In genomic region chr1:92978645-92979044, GRCm38 (mm10) we compare ENCODE assay signal across 19 mouse cellular contexts. TPM values are rescaled to one million over a fixed set of nuclear protein-coding genes. Genes with fewer than 3 reads are reported as not detected.
DNase-seq lines count a peak whose midpoint lies in the region; ATAC-seq lines count a peak whose summit lies in the region.
"Had no signal": no experiment of that assay in that cellular context is flagged by ENCODE, and none has a peak within 500 bp of the region (broad histone marks: within the 10 kb centered on the region; RNA-seq: fewer than 3 reads in every experiment).

No protein-coding gene starts in this region.

- H3K27ac ChIP-seq in heart, embryonic 11.5 days (ENCODE audit: low read depth, low read length), result no peak overlapping the region
- H3K27ac ChIP-seq in stomach, embryonic 16.5 days (ENCODE audit: low read length), result no peak overlapping the region; the same call in 1 of the 2 replicates
- H3K27ac ChIP-seq: liver, embryonic 13.5 days; neural tube, embryonic 15.5 days; stomach, embryonic 15.5 days had no signal

- ATAC-seq in heart, embryonic 11.5 days (replicated peaks; ENCODE audit: insufficient number of reproducible peaks, low FRiP score, low TSS enrichment), result no peak
- ATAC-seq in stomach, embryonic 16.5 days (ENCODE audit: insufficient read depth, low FRiP score), result no peak

- H3K9ac ChIP-seq in heart, embryonic 11.5 days (ENCODE audit: low read depth, low read length), result no peak overlapping the region
- peak overlapping the region; percentile 23 for H3K9ac ChIP-seq in stomach, embryonic 16.5 days (ENCODE audit: low read length)
- H3K9ac ChIP-seq: liver, embryonic 13.5 days; neural tube, embryonic 15.5 days; stomach, embryonic 15.5 days had no signal

- no peaks in the 10 kb centered on the region for H3K9me3 ChIP-seq in heart, embryonic 11.5 days (replicated peaks; ENCODE audit: control insufficient read depth, low read length)
- H3K9me3 ChIP-seq in stomach, embryonic 16.5 days (replicated peaks; ENCODE audit: control insufficient read depth, low read length), result no peaks in the 10 kb centered on the region
- H3K9me3 ChIP-seq: liver, embryonic 13.5 days; neural tube, embryonic 15.5 days; stomach, embryonic 15.5 days had no signal

- H3K27me3 ChIP-seq in heart, embryonic 11.5 days (ENCODE audit: control insufficient read depth, insufficient read depth, low read length), result peaks cover 3% of the 10 kb centered on the region; the same call in 1 of the 2 replicates
- no peaks in the 10 kb centered on the region for H3K27me3 ChIP-seq in stomach, embryonic 16.5 days (ENCODE audit: control insufficient read depth, insufficient read depth, low read length)
- H3K27me3 ChIP-seq: liver, embryonic 13.5 days; neural tube, embryonic 15.5 days; stomach, embryonic 15.5 days had no signal

- H3K4me1 ChIP-seq in heart, embryonic 11.5 days (ENCODE audit: control insufficient read depth, insufficient read depth, low read length), result peaks cover 27% of the 10 kb centered on the region
- H3K4me1 ChIP-seq in stomach, embryonic 16.5 days (ENCODE audit: control insufficient read depth, insufficient read depth, low read length), result peaks cover 23% of the 10 kb centered on the region
- H3K4me1 ChIP-seq: liver, embryonic 13.5 days; neural tube, embryonic 15.5 days had no signal

- DNase-seq in heart, postnatal 4 days, result no peak
- peak; percentile 55 for DNase-seq in lung, postnatal 36 days
- no peak for DNase-seq in lung, postnatal 10 days
- DNase-seq in NIH3T3 (ENCODE audit: low read depth), result peak; percentile 46
- no peak for DNase-seq in embryo, embryonic 11 days
- no peak for DNase-seq in right cerebral cortex, postnatal 4 days
- DNase-seq: adrenal gland, postnatal 25 days; cerebellum, adult 9-11 months; liver, embryonic 13.5 days; thymus, postnatal 36 days had no signal

- H3K36me3 ChIP-seq in heart, embryonic 11.5 days (ENCODE audit: control insufficient read depth, insufficient read depth, low read length), result no peaks in the 10 kb centered on the region
- H3K36me3 ChIP-seq in stomach, embryonic 16.5 days (ENCODE audit: control insufficient read depth, insufficient read depth, low read length), result no peaks in the 10 kb centered on the region
- H3K36me3 ChIP-seq: liver, embryonic 13.5 days; neural tube, embryonic 15.5 days; stomach, embryonic 15.5 days had no signal

- peak overlapping the region; percentile 39 for H3K4me2 ChIP-seq in heart, embryonic 11.5 days
- H3K4me2 ChIP-seq in stomach, embryonic 16.5 days (ENCODE audit: low read depth, low read length), result no peak overlapping the region
- H3K4me2 ChIP-seq: liver, embryonic 13.5 days; neural tube, embryonic 15.5 days; stomach, embryonic 15.5 days had no signal

- H3K4me3 ChIP-seq in heart, embryonic 11.5 days (ENCODE audit: low read depth, low read length), result no peak overlapping the region
- H3K4me3 ChIP-seq in stomach, embryonic 16.5 days (replicated peaks; ENCODE audit: low read length), result no peak overlapping the region
- H3K4me3 ChIP-seq: liver, embryonic 13.5 days; neural tube, embryonic 15.5 days; stomach, embryonic 15.5 days had no signal

- WGBS in heart, embryonic 11.5 days (ENCODE audit: insufficient replicate concordance), result 18% methylated on average over 7 of the region's 7 CpGs
- WGBS in stomach, embryonic 16.5 days, result 20% methylated on average over 7 of the region's 7 CpGs

RNA-seq across cellular contexts. Expression of gene Aqp12, which starts 27.5 kb away (rescaled TPM):
- not detected in 2 replicates for polyA plus RNA-seq in heart, embryonic 11.5 days (2014; fragmentation: Nextera tagmentation; extraction: Ambion mirVana)
- not detected for total RNA-seq in heart, postnatal 4 days (2021)
- polyA plus RNA-seq in stomach, embryonic 16.5 days (2015; fragmentation: Nextera tagmentation; extraction: Ambion mirVana), result 11.4 and 15.0 TPM in 2 replicates
- total RNA-seq: adrenal gland, postnatal 25 days; gastrocnemius, adult 8-10 months; hematopoietic stem cell, adult 5-6 weeks; megakaryocyte-erythroid progenitor cell, adult 5-6 weeks had no signal
- polyA plus RNA-seq: kidney, embryonic 14.5 days; limb, embryonic 11.5 days; liver, embryonic 13.5 days; neural tube, embryonic 15.5 days had no signal

RNA-seq across cellular contexts. Expression of gene Gpr35, which starts 28.0 kb away (rescaled TPM):
- 0.09 TPM in 1 of 2 replicates, not detected in the other for polyA plus RNA-seq in heart, embryonic 11.5 days (2014; fragmentation: Nextera tagmentation; extraction: Ambion mirVana)
- under 1 TPM; 0.38 to 0.59 TPM for total RNA-seq in heart, postnatal 4 days (2021)
- polyA plus RNA-seq in stomach, embryonic 16.5 days (2015; fragmentation: Nextera tagmentation; extraction: Ambion mirVana), result 8.7 and 8.9 TPM in 2 replicates

RNA-seq across cellular contexts. Expression of gene Capn10, which starts 44.5 kb away (rescaled TPM):
- polyA plus RNA-seq in heart, embryonic 11.5 days (2014; fragmentation: Nextera tagmentation; extraction: Ambion mirVana), result 11.8 and 14.7 TPM in 2 replicates
- total RNA-seq in heart, postnatal 4 days (2021), result 10 to 100 TPM; 10.2 to 14.0 TPM
- polyA plus RNA-seq in stomach, embryonic 16.5 days (2015; fragmentation: Nextera tagmentation; extraction: Ambion mirVana), result 35.7 and 36.0 TPM in 2 replicates

Comparison
In these comparisons a context has a peak if more than half of its experiments do, and no peak if none do; other contexts are left out.
1. DNase-seq: peak in lung, postnatal 36 days (single experiment) and NIH3T3 (single experiment); none in heart, postnatal 4 days (single experiment), lung, postnatal 10 days (single experiment), embryo, embryonic 11 days (single experiment) and right cerebral cortex, postnatal 4 days (single experiment).
2. RNA of gene Aqp12, which starts 27.5 kb away (polyA plus RNA-seq): 11.4 to 15.0 TPM in stomach, embryonic 16.5 days; not detected in heart, embryonic 11.5 days; every median in the first group is over 10 times any median in the second.